Mouse (Mus musculus): ENCODE measurements at regions not wholly inside any gene's neighbourhood (a gene's known extent, or its start where the extent isn't known, plus 50 kb on each side); places are given as distances from the start of the nearest gene placed in this dataset.

GRCm38 (mm10) chr1:168546156-168546555 is 114.1 kb upstream of the Pbx1 start:
- H3K79me2 ChIP-seq (ENCODE audit: control insufficient read depth, insufficient read depth, low read length) = no peaks in the 10 kb centered on the region

DNA sequence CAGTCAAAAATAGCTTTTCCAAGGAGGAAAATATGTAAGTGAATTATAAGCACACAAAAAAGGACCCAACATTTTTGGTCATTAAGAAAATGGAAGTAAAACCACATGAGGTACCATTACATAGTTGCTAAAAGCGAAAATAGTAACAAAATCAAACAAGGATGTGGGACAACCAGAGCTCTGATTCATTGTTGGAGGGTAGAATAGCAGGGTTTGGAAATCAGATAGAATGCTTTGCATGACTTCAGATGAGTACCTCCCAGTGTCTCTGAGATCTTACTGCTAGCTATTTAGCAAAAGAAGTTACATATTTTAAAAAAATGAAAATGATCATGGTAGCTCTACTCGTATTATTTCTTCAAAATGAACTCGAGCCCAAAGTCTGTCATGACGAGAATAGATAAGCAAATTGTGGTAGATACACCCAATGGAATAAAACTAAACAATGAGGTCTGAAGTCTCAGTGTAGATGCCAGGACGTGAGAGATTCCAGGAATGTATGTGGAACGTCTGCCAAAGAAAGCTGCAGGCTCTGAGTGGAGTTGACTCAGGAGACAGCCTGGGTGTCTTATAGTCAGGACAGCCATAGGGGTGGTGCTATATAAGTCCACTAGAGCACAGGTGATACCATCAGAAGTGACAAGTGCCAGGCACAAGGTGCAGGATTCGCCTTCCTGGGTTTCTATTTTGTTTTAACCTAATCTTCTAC is 113.2 kb upstream of the Pbx1 start:
- H3K4me3 ChIP-seq (ENCODE audit: insufficient read depth, low read depth, low read length) = no peak overlapping the region
- WGBS = 77% methylated on average over 7 of the region's 7 CpGs
- TF ChIP-seq POLR2A (IDR thresholded peaks at IDR 0.05; ENCODE audit: extremely low read depth, insufficient read depth, low read length) = no peak
- no peak for TF ChIP-seq CTCF (IDR thresholded peaks at IDR 0.05; ENCODE audit: low read depth, low read length)
- H3K9ac ChIP-seq (ENCODE audit: low read depth, low read length) = no peak overlapping the region
- no peaks in the 10 kb centered on the region for H3K79me2 ChIP-seq (ENCODE audit: control insufficient read depth, insufficient read depth, low read length)
- H3K27ac ChIP-seq (replicated peaks; ENCODE audit: insufficient read depth, low read depth, low read length) = no peak overlapping the region
- H3K27me3 ChIP-seq (ENCODE audit: control insufficient read depth, insufficient read depth, low read length) = no peaks in the 10 kb centered on the region
- no peak for DNase-seq (ENCODE audit: extremely low read depth, low read depth, low spot score)
- no peaks in the 10 kb centered on the region for H3K36me3 ChIP-seq (ENCODE audit: control insufficient read depth, insufficient read depth, low read length)
- no peaks in the 10 kb centered on the region for H3K4me1 ChIP-seq (ENCODE audit: control insufficient read depth, insufficient read depth, low read length)

More at GRCm38 (mm10) chr1:168546156-168546555, 114.1 kb upstream of the Pbx1 start:
- 97% methylated on average over 3 of the region's 3 CpGs for WGBS
- Histone ChIP-seq H3K36me3 (ENCODE audit: control insufficient read depth, insufficient read depth, low read length) (no peaks in the 10 kb centered on the region), H3K4me1 (ENCODE audit: control insufficient read depth, insufficient read depth, low read length) (no peaks in the 10 kb centered on the region), H3K9ac (ENCODE audit: low read depth, low read length) (no peak overlapping the region), H3K27ac (replicated peaks; ENCODE audit: insufficient read depth, low read depth, low read length) (no peak overlapping the region), H3K27me3 (ENCODE audit: control insufficient read depth, insufficient read depth, low read length) (no peaks in the 10 kb centered on the region), H3K4me3 (ENCODE audit: insufficient read depth, low read depth, low read length) (no peak overlapping the region)
- DNase-seq (ENCODE audit: extremely low read depth, low read depth, low spot score) = no peak
- TF ChIP-seq POLR2A (IDR thresholded peaks at IDR 0.05; ENCODE audit: extremely low read depth, insufficient read depth, low read length) (no peak), CTCF (IDR thresholded peaks at IDR 0.05; ENCODE audit: low read depth, low read length) (no peak)

DNA sequence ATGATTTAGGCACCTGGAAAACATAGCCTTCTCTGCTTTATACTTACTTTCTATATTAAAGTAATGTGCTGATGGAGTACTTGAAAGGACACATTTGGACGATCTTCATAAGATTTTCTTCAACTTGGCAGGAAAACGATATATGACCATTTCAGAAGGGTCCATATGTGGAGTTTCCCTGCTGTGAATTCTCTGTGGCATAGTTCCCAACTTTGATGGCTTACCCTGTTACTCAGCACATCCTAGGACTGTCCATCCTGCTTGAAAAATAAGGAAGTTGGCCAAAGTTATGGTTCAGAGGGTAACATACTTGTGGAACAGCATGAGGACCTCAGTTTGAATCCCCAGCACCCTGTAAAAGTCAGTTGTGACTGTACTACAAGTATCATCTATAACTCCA is 109.2 kb upstream of the Pbx1 start:
- WGBS = 81% methylated on average over 2 of the region's 2 CpGs
- no peak overlapping the region for H3K27ac ChIP-seq (replicated peaks; ENCODE audit: insufficient read depth, low read depth, low read length)

GRCm38 (mm10) chr1:168518087-168518486 is 86.0 kb upstream of the Pbx1 start:
- Histone ChIP-seq H3K79me2 (ENCODE audit: control insufficient read depth, insufficient read depth, low read length) (no peaks in the 10 kb centered on the region), H3K27me3 (ENCODE audit: control insufficient read depth, insufficient read depth, low read length) (no peaks in the 10 kb centered on the region), H3K9ac (ENCODE audit: low read depth, low read length) (no peak overlapping the region), H3K27ac (replicated peaks; ENCODE audit: insufficient read depth, low read depth, low read length) (no peak overlapping the region), H3K4me1 (ENCODE audit: control insufficient read depth, insufficient read depth, low read length) (no peaks in the 10 kb centered on the region), H3K36me3 (ENCODE audit: control insufficient read depth, insufficient read depth, low read length) (no peaks in the 10 kb centered on the region), H3K4me3 (ENCODE audit: insufficient read depth, low read depth, low read length) (no peak overlapping the region)
- no peak for DNase-seq (ENCODE audit: extremely low read depth, low read depth, low spot score)
- no peak for TF ChIP-seq POLR2A (IDR thresholded peaks at IDR 0.05; ENCODE audit: extremely low read depth, insufficient read depth, low read length)
- TF ChIP-seq CTCF (IDR thresholded peaks at IDR 0.05; ENCODE audit: low read depth, low read length) = no peak
- 92% methylated on average over 6 of the region's 6 CpGs for WGBS

More for the DNA sequence above, 109.2 kb upstream of the Pbx1 start:
- Histone ChIP-seq H3K9ac (ENCODE audit: low read depth, low read length) (no peak overlapping the region), H3K27me3 (ENCODE audit: control insufficient read depth, insufficient read depth, low read length) (no peaks in the 10 kb centered on the region), H3K4me3 (ENCODE audit: insufficient read depth, low read depth, low read length) (no peak overlapping the region), H3K79me2 (ENCODE audit: control insufficient read depth, insufficient read depth, low read length) (no peaks in the 10 kb centered on the region), H3K4me1 (ENCODE audit: control insufficient read depth, insufficient read depth, low read length) (no peaks in the 10 kb centered on the region), H3K36me3 (ENCODE audit: control insufficient read depth, insufficient read depth, low read length) (no peaks in the 10 kb centered on the region)
- no peak for TF ChIP-seq CTCF (IDR thresholded peaks at IDR 0.05; ENCODE audit: low read depth, low read length)
- DNase-seq (ENCODE audit: extremely low read depth, low read depth, low spot score) = no peak

- H3K9ac ChIP-seq (ENCODE audit: low read depth, low read length) = no peak overlapping the region
- no peak overlapping the region for H3K27ac ChIP-seq (replicated peaks; ENCODE audit: insufficient read depth, low read depth, low read length)
- TF ChIP-seq POLR2A (IDR thresholded peaks at IDR 0.05; ENCODE audit: extremely low read depth, insufficient read depth, low read length) (no peak), CTCF (IDR thresholded peaks at IDR 0.05; ENCODE audit: low read depth, low read length) (no peak)
- no peak overlapping the region for H3K4me3 ChIP-seq (ENCODE audit: insufficient read depth, low read depth, low read length)
- H3K36me3 ChIP-seq (ENCODE audit: control insufficient read depth, insufficient read depth, low read length) = no peaks in the 10 kb centered on the region
- H3K27me3 ChIP-seq (ENCODE audit: control insufficient read depth, insufficient read depth, low read length) = no peaks in the 10 kb centered on the region
- DNase-seq (ENCODE audit: extremely low read depth, low read depth, low spot score) = peak; percentile 76
- H3K4me1 ChIP-seq (ENCODE audit: control insufficient read depth, insufficient read depth, low read length) = peaks cover 2% of the 10 kb centered on the region
- no peaks in the 10 kb centered on the region; the same call in 1 of the 2 replicates for H3K79me2 ChIP-seq (ENCODE audit: control insufficient read depth, insufficient read depth, low read length)
- 26% methylated on average over 1 of the region's 1 CpGs for whole genome bisulfite sequencing
These were observed 74.3 kb upstream of the Pbx1 start for GRCm38 (mm10) chr1:168506326-168506725.

DNA sequence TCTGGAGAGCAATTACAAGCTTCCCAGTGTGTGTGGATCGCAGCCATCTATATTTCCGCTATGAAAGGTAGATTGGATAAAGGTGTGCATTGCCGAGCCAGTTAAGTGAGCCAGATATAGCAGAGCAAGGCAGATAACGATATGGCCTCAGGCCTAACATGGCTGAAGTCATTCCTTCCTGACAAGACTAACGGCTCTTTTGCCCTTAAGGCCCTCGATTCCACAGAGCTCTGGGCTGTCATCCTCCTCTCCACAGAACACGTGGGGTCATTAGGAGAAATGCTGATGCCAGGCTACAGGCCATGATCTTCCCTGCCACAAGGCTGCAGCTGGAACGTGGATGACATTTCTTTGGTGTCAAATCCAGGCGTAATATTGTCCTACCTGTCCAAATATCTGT is 72.7 kb upstream of the Pbx1 start:
- Histone ChIP-seq H3K4me1 (ENCODE audit: control insufficient read depth, insufficient read depth, low read length) (peaks cover 2% of the 10 kb centered on the region), H3K9ac (ENCODE audit: low read depth, low read length) (no peak overlapping the region), H3K79me2 (ENCODE audit: control insufficient read depth, insufficient read depth, low read length) (no peaks in the 10 kb centered on the region; the same call in 1 of the 2 replicates), H3K27me3 (ENCODE audit: control insufficient read depth, insufficient read depth, low read length) (no peaks in the 10 kb centered on the region), H3K27ac (replicated peaks; ENCODE audit: insufficient read depth, low read depth, low read length) (no peak overlapping the region), H3K36me3 (ENCODE audit: control insufficient read depth, insufficient read depth, low read length) (no peaks in the 10 kb centered on the region), H3K4me3 (ENCODE audit: insufficient read depth, low read depth, low read length) (no peak overlapping the region)
- DNase-seq (ENCODE audit: extremely low read depth, low read depth, low spot score) = no peak
- 92% methylated on average over 9 of the region's 9 CpGs for WGBS
- TF ChIP-seq POLR2A (IDR thresholded peaks at IDR 0.05; ENCODE audit: extremely low read depth, insufficient read depth, low read length) (no peak), CTCF (IDR thresholded peaks at IDR 0.05; ENCODE audit: low read depth, low read length) (no peak)

Measured in liver, adult 2 months (tissue).